Mouse (Mus musculus) lung, embryonic 14.5 days (tissue): ENCODE measurements around the gene Smarcd3. TPM values are rescaled to one million over a fixed set of nuclear protein-coding genes. Genes with fewer than 3 reads are reported as not detected.

Source experiments
- ATAC-seq: fragments of 200-750 bp; cut with Nextera tagmentation; 2 replicates; pipeline ENCODE4 v1.8.0; 2017; ENCODE audit warnings: mild to moderate bottlenecking, moderate TSS enrichment, moderate library complexity; ENCODE audit not compliant: insufficient read depth
- DNase-seq: peaks from one replicate; pipeline ENCODE4 v3.0.0-alpha.2; 2015
- H3K27ac ChIP-seq: fragments of 300-500 bp; sonication (generic); 2 replicates; pipeline ENCODE4 v1.5.1; 2014; ENCODE audit warnings: low read depth, mild to moderate bottlenecking, moderate library complexity
- H3K27me3 ChIP-seq: fragments of 300-500 bp; sonication (generic); 2 replicates; pipeline ENCODE4 v1.6.1; 2014; ENCODE audit warnings: low read length, control low read depth; ENCODE audit not compliant: insufficient read depth
- H3K36me3 ChIP-seq: fragments of 300-500 bp; sonication (generic); 2 replicates; pipeline ENCODE4 v1.6.1; 2014; ENCODE audit warnings: control low read depth; ENCODE audit not compliant: insufficient read depth
- H3K4me1 ChIP-seq: fragments of 300-500 bp; sonication (generic); 2 replicates; pipeline ENCODE4 v1.6.1; 2014; ENCODE audit warnings: antibody characterized with exemption, control low read depth; ENCODE audit not compliant: insufficient read depth
- H3K4me2 ChIP-seq: fragments of 300-500 bp; sonication (generic); 2 replicates; pipeline ENCODE4 v1.6.1; 2014; ENCODE audit warnings: mild to moderate bottlenecking
- H3K4me3 ChIP-seq: fragments of 300-500 bp; sonication (generic); 2 replicates; pipeline ENCODE4 v1.5.1; 2014; ENCODE audit warnings: low read depth, low read length
- H3K9ac ChIP-seq: fragments of 300-500 bp; sonication (generic); 2 replicates; pipeline ENCODE4 v1.6.1; 2014
- H3K9me3 ChIP-seq: fragments of 300-500 bp; sonication (generic); 2 replicates; pipeline ENCODE4 v1.6.1; 2016; ENCODE audit warnings: low read depth, low read length, control low read depth
- CTCF ChIP-seq: IDR thresholded peaks from 2 replicates; pipeline ENCODE4 v1.5.1; 2016; ENCODE audit warnings: antibody characterized with exemption, low read depth
- WGBS: fragments of 180-500 bp; shearing (Covaris S2); extraction: QIAGEN DNeasy Blood & Tissue Kit; methylation state at CpG from one replicate; pipeline ENCODE4 v1.1.7; 2014; 5-methylcytosine and 5-hydroxymethylcytosine counted together
- polyA plus RNA-seq: library from polyadenylated mRNA; unstranded; fragments of >200 nt; fragmentation: Nextera tagmentation; extraction: Ambion mirVana; gene quantifications from 2 replicates; pipeline ENCODE4 v1.2.1, GENCODE M21; 2014

Smarcd3 gene
- polyA plus RNA-seq, 1 experiment from 2014 or later = 37.2 TPM

DNA sequence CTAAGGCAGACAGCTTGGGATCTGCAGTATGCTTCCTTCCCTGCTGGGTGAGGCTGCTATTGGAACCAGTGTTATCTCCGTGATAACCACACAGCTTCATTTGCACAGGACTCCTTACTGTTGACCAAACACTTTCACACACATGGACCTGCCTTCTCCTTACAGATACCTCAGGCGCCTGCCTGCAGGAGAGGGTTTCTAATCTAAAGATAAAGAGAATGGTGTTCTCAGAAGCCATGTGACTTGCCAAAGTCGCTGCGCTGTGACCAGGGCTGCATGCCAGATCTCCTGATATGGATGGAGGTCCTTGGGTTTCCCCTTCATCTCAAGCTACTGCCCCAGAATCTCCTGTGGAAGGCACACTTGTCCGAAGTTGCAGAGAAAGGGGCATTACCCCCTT, 14.8 kb downstream of the Smarcd3 start:
- 12% methylated on average over 5 of the region's 5 CpGs for WGBS
- H3K4me2 ChIP-seq = no peak overlapping the region
- no peak overlapping the region for H3K9ac ChIP-seq

DNA sequence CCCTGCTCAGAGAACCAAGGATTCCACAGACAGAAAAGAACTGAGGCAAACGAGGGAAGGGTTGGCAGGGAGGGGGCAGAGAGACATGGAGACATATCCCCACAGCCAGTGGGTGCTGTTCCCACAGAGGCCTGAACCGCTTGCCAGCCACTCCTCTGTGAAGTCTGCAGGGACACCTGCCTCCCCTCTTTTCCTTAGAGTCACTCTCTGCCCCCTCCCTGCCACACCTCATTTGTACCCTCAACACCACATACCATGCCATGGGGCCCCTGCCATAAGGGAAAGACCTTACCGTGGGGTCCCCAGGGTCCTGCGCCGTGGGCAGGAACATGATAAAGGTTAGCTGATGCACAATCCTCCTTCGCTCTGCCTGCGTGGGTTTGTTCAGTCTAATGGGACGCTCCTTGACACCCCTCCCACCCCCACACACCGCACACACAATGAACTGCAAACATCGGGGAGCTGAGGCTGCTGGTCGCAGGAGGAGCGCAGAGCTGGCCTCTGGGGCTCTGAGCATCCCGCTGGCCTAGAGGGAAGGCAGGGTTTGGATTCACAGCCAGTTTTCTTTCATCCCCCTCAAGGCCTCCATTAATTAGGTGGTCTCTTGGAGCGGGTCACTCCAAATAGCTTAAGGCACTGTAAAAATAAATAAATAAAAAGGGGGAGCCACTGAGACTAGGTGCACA, 18.1 kb downstream of the Smarcd3 start:
- H3K36me3 ChIP-seq = no peaks in the 10 kb centered on the region
- no peak for TF ChIP-seq CTCF
- peak overlapping the region; percentile 78 for H3K27ac ChIP-seq
- no peaks in the 10 kb centered on the region for H3K27me3 ChIP-seq
- no peak for ATAC-seq
- peaks cover 25% of the 10 kb centered on the region for H3K4me1 ChIP-seq
- no peak for DNase-seq
- WGBS = 18% methylated on average over 14 of the region's 14 CpGs
- peak overlapping the region; percentile 94 for H3K4me2 ChIP-seq
- peak overlapping the region; percentile 11; the same call in 1 of the 2 replicates for H3K4me3 ChIP-seq
- peak overlapping the region; percentile 69 for H3K9ac ChIP-seq
- H3K9me3 ChIP-seq = no peaks in the 10 kb centered on the region

More for the DNA sequence above, 14.8 kb downstream of the Smarcd3 start:
- no peak for TF ChIP-seq CTCF
- Histone ChIP-seq H3K4me1 (peaks cover 19% of the 10 kb centered on the region), H3K4me3 (no peak overlapping the region), H3K36me3 (no peaks in the 10 kb centered on the region), H3K27me3 (no peaks in the 10 kb centered on the region), H3K27ac (no peak overlapping the region), H3K9me3 (no peaks in the 10 kb centered on the region)
- ATAC-seq (no peak), DNase-seq (no peak)

DNA sequence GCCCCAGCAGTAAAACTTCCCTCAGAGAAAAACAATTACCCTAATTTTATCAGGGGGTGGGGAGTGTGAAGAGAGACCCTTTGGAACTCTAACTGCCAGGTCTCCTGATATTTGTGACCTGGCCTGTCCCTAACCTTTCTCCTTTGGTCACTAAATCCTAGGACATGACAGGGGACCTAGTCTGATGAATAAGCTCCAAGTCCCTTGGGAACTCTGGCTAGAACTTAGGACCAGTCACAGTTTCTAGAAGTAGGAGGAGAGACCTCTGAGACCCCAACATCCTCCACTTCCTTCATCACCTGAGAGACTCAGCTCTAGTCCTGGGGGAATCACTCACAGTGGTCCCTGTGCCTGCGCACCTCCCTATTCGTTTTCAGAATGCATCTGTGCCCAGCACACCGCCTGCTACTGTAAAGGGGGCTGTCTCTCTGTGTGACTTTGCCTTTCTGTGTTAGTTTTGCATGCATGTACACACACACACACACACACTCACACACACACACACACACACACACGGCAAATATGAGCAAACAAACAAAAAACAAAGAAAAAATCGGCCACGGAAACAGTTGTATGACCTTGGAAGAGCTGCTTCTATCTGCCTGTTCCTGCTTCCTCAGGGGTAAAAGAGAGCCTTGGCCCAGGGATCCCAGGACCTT, 18.8 kb downstream of the Smarcd3 start:
- Histone ChIP-seq H3K27me3 (no peaks in the 10 kb centered on the region), H3K4me3 (peak overlapping the region; percentile 60), H3K36me3 (no peaks in the 10 kb centered on the region), H3K9ac (peak overlapping the region; percentile 69), H3K27ac (peak overlapping the region; percentile 100), H3K4me1 (peaks cover 32% of the 10 kb centered on the region), H3K9me3 (no peaks in the 10 kb centered on the region), H3K4me2 (peak overlapping the region; percentile 94)
- no peak for TF ChIP-seq CTCF
- no peak for ATAC-seq
- 8% methylated on average over 6 of the region's 6 CpGs for WGBS
- DNase-seq = peak; percentile 42

DNA sequence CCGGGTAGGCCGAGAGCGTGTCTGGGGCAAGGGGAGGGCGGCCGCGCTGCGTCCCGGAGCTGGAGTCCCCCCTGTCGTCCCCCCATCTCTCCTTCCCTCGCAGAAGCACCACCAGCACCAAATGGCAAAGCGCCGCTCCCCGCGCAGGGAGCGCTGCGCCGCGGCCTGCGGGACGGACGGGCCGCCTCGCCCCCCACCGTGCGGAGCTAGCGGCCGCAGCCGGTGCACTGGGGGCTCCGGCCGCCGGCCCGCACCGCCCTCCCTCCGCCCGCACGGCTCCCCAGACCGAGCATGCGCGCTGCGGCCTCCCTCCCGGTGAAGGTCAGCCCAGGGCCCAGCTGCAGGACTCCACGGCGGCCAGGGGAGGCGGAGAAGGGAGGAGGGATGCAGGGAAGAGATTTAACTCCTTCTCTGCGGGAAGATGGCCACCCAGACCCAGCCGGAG, 19.5 kb downstream of the Smarcd3 start:
- Histone ChIP-seq H3K4me2 (peak overlapping the region; percentile 94), H3K4me1 (peaks cover 33% of the 10 kb centered on the region), H3K9me3 (no peaks in the 10 kb centered on the region), H3K27ac (peak overlapping the region; percentile 100), H3K27me3 (no peaks in the 10 kb centered on the region), H3K9ac (peak overlapping the region; percentile 69), H3K36me3 (no peaks in the 10 kb centered on the region), H3K4me3 (peak overlapping the region; percentile 60)
- peak; percentile 50 for TF ChIP-seq CTCF
- WGBS = under 1% methylated on average over 45 of the region's 46 CpGs
- DNase-seq (peak; percentile 93), ATAC-seq (peak; percentile 68)

DNA sequence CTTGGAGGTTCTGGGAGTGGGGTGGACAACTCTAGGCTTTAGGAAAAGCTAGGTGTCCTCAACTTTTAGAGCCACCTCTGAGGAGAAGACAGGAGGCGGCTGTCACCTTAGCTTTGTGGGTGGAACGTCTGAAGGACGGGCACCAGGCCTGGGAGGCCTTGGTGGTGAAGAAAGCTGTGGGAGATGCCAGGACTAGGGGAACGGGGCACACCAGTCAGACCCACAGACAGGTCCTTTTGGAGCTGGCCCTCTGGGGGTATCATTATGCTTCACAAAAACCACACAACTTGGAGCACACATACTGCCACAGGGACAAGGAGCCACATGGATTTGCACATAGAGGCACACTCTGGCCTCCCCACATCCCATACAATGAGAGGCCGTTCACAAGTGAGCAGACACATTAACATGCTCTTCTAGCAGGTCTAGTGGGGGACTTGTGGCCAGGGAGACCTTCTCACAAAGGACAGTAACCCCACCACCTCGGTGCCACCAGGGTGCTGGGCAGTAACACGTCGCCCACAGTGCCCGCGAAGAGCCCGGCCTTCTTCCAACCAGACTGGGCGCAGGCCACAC, 20.0 kb downstream of the Smarcd3 start:
- ATAC-seq (no peak), DNase-seq (no peak)
- Histone ChIP-seq H3K27ac (peak overlapping the region; percentile 100), H3K36me3 (no peaks in the 10 kb centered on the region), H3K4me2 (peak overlapping the region; percentile 94), H3K9me3 (no peaks in the 10 kb centered on the region), H3K4me1 (peaks cover 33% of the 10 kb centered on the region), H3K27me3 (peaks cover 4% of the 10 kb centered on the region; the same call in 1 of the 2 replicates), H3K9ac (peak overlapping the region; percentile 69), H3K4me3 (peak overlapping the region; percentile 60)
- no peak for TF ChIP-seq CTCF
- 15% methylated on average over 12 of the region's 12 CpGs for WGBS

DNA sequence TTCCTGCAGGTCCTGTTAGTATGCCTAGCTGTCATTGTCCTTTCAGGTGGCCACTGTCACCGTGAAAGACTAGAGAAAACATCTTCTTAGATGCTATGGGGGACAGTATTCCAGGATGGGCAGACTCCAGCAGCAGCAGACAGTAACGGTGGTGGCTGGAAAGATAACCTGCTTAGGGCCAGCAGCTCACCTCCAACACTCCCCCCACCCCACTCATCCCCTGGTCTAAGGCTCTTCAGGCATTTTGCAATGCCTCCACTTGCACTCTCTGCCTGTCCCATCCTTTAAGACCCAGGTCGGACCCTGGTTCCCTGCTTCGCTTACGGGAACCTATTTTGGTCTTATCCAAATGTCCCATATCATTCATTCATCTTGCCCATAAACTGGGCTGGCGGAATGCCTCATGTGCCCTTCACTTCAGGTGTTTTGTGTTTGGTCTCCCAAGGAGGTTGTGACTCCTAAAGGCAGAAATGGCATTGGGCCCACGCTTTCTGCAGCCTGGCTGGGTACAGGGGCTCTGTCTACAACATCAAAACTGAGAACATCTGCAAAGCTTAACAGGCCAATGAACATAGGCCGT, 20.7 kb downstream of the Smarcd3 start:
- no peaks in the 10 kb centered on the region for H3K9me3 ChIP-seq
- peak overlapping the region; percentile 94 for H3K4me2 ChIP-seq
- peak overlapping the region; percentile 73 for H3K4me3 ChIP-seq
- H3K27ac ChIP-seq = peak overlapping the region; percentile 100
- no peak for TF ChIP-seq CTCF
- DNase-seq = no peak
- ATAC-seq = no peak
- H3K9ac ChIP-seq = peak overlapping the region; percentile 69; the same call in 1 of the 2 replicates
- H3K36me3 ChIP-seq = no peaks in the 10 kb centered on the region
- H3K27me3 ChIP-seq = peaks cover 6% of the 10 kb centered on the region; the same call in 1 of the 2 replicates
- peaks cover 33% of the 10 kb centered on the region for H3K4me1 ChIP-seq
- 55% methylated on average over 8 of the region's 8 CpGs for WGBS
